Mouse (Mus musculus) naive thymus-derived CD4-positive, alpha-beta T cell, adult 2 months (primary cell): Measurements from ENCODE around the gene Cdc6.

ENCODE experiments used
- DNase-seq: peaks from one replicate; pipeline ENCODE4 v3.0.0-alpha.2; 2011; ENCODE audit warnings: low read depth

The Cdc6 gene

GRCm38 (mm10) chr11:98907437-98908173 is at the start of gene Cdc6:
Gene Cdc6, plus strand, starts transcription at chr11:98907801.
- peak; percentile 94 for DNase-seq

GRCm38 (mm10) chr11:98858759-98859731 is 48.6 kb upstream of the Cdc6 start:
- DNase-seq = peak; percentile 89

- peak; percentile 98 for DNase-seq
Measured at GRCm38 (mm10) chr11:98863028-98863750, 44.4 kb upstream of the Cdc6 start, which contains the start of gene Wipf2. Gene Wipf2, plus strand, starts transcription at chr11:98863638.

- peak; percentile 68 for DNase-seq
Measured at GRCm38 (mm10) chr11:98863751-98864429, 43.7 kb upstream of the Cdc6 start.

GRCm38 (mm10) chr11:98867293-98867692 is 40.3 kb upstream of the Cdc6 start:
- no peak for DNase-seq

- DNase-seq = no peak
Measured at GRCm38 (mm10) chr11:98869906-98870305, 37.7 kb upstream of the Cdc6 start.

- DNase-seq = no peak
Measured at GRCm38 (mm10) chr11:98870791-98871190, 36.8 kb upstream of the Cdc6 start.

GRCm38 (mm10) chr11:98871416-98871815 is 36.2 kb upstream of the Cdc6 start:
- no peak for DNase-seq

GRCm38 (mm10) chr11:98872040-98872439 is 35.6 kb upstream of the Cdc6 start:
- no peak for DNase-seq

- DNase-seq = no peak
Measured at GRCm38 (mm10) chr11:98873900-98874299, 33.7 kb upstream of the Cdc6 start.

GRCm38 (mm10) chr11:98877001-98877400 is 30.6 kb upstream of the Cdc6 start:
- no peak for DNase-seq

- DNase-seq = no peak
Measured at GRCm38 (mm10) chr11:98887703-98888102, 19.9 kb upstream of the Cdc6 start.

GRCm38 (mm10) chr11:98889077-98889476 is 18.5 kb upstream of the Cdc6 start:
- no peak for DNase-seq

- no peak for DNase-seq
Measured at GRCm38 (mm10) chr11:98889977-98890376, 17.6 kb upstream of the Cdc6 start.

GRCm38 (mm10) chr11:98892426-98892825 is 15.2 kb upstream of the Cdc6 start:
- DNase-seq = no peak

GRCm38 (mm10) chr11:98900529-98901125 is 7.0 kb upstream of the Cdc6 start:
- DNase-seq = peak; percentile 61

- no peak for DNase-seq
Measured at GRCm38 (mm10) chr11:98902621-98903245, 4.9 kb upstream of the Cdc6 start.

- DNase-seq = no peak
Measured at GRCm38 (mm10) chr11:98904577-98904976, 3.0 kb upstream of the Cdc6 start.

GRCm38 (mm10) chr11:98905033-98905432 is 2.6 kb upstream of the Cdc6 start:
- no peak for DNase-seq

- peak; percentile 34 for DNase-seq
Measured at GRCm38 (mm10) chr11:98905583-98905982, 2.0 kb upstream of the Cdc6 start.

- DNase-seq = no peak
Measured at GRCm38 (mm10) chr11:98907063-98907436, 551 bp upstream of the Cdc6 start.
